Mouse (Mus musculus) embryonic facial prominence, embryonic 14.5 days (tissue): Measurements from ENCODE around the gene Bad. TPM values are rescaled to one million over a fixed set of nuclear protein-coding genes. Genes with fewer than 3 reads are reported as not detected.

Experiments used
- ATAC-seq: fragments of 200-750 bp; cut with Nextera tagmentation; 2 replicates; pipeline ENCODE4 v1.8.0; 2017; ENCODE audit warnings: low read depth, moderate number of reproducible peaks, moderate TSS enrichment
- DNase-seq: peaks from one replicate; pipeline ENCODE4 v3.0.0-alpha.2; 2015; ENCODE audit warnings: low spot score
- H3K27ac ChIP-seq: fragments of 300-500 bp; sonication (generic); replicated peaks from 2 replicates; pipeline ENCODE4 v1.5.1; 2014; ENCODE audit warnings: low read depth, mild to moderate bottlenecking, low read length, moderate library complexity
- H3K27me3 ChIP-seq: fragments of 300-500 bp; sonication (generic); replicated peaks from 2 replicates; pipeline ENCODE4 v1.6.1; 2014; ENCODE audit warnings: low read length; ENCODE audit not compliant: control insufficient read depth, insufficient read depth
- H3K36me3 ChIP-seq: fragments of 300-500 bp; sonication (generic); 2 replicates; pipeline ENCODE4 v1.6.1; 2014; ENCODE audit warnings: low read length, mixed read lengths; ENCODE audit not compliant: control insufficient read depth, insufficient read depth
- H3K4me1 ChIP-seq: fragments of 300-500 bp; sonication (generic); 2 replicates; pipeline ENCODE4 v1.6.1; 2014; ENCODE audit warnings: antibody characterized with exemption, low read length; ENCODE audit not compliant: control insufficient read depth, insufficient read depth
- H3K4me2 ChIP-seq: fragments of 300-500 bp; sonication (generic); 2 replicates; pipeline ENCODE4 v1.6.1; 2014; ENCODE audit warnings: low read depth, mild to moderate bottlenecking, low read length, moderate library complexity, mixed read lengths
- H3K4me3 ChIP-seq: fragments of 300-500 bp; sonication (generic); 2 replicates; pipeline ENCODE4 v1.5.1; 2014; ENCODE audit warnings: low read depth, mild to moderate bottlenecking, low read length
- H3K9ac ChIP-seq: fragments of 300-500 bp; sonication (generic); 2 replicates; pipeline ENCODE4 v1.6.1; 2014; ENCODE audit warnings: low read depth, mild to moderate bottlenecking, low read length, moderate library complexity, mixed read lengths
- H3K9me3 ChIP-seq: fragments of 300-500 bp; sonication (generic); 2 replicates; pipeline ENCODE4 v1.6.1; 2016; ENCODE audit warnings: low read length; ENCODE audit not compliant: control insufficient read depth
- WGBS: fragments of 180-500 bp; shearing (Covaris S2); extraction: QIAGEN DNeasy Blood & Tissue Kit; methylation state at CpG from one replicate; pipeline ENCODE4 v1.1.7; 2014; 5-methylcytosine and 5-hydroxymethylcytosine counted together
- polyA plus RNA-seq: library from polyadenylated mRNA; unstranded; fragments of >200 nt; fragmentation: Nextera tagmentation; extraction: Ambion mirVana; gene quantifications from 2 replicates; pipeline ENCODE4 v1.2.1, GENCODE M21; 2014

Bad gene
- polyA plus RNA-seq, 1 experiment from 2014 or later: 70.7 TPM

DNA sequence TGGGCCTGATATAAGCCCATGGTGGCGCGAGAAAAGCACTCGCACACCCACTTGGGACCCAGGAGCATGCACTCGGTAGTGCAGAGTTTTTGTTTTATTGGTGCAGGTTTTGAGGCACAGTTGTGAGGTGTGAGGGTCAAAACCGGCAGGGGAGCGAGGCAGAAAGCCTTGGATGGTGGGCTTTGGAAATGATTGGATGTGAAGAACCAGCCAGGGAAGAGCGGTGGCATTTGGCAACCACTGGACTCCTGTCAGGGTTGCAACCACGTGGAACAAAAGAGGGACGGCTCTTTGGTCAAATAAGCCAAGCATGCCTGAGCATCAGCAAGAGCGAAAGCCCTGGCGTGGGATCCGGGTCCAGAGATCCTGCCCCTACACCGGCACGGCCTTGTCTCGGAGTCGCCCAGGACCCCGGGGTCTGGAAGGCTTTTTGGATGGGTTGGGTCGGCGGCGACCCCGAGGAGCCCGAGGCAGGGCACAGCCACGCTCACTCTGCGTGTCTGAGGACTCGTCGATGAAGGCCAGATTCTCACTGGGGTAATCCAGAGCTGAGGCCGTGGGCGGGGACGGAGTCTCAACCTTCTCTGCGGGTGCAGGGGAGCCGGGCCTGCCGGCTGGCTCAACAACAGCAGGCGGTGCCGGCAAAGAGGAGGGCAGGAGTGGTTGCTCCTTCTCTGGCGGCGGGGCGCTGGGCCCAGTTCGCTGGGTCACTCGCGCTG lies 15.9 kb upstream of the Bad start:
- DNase-seq (no peak), ATAC-seq (no peak)
- H3K36me3 ChIP-seq: no peaks in the 10 kb centered on the region
- H3K9ac ChIP-seq: 0 out of 2 replicates have a peak overlapping the region, but pooled peaks have one; percentile 53
- 15% methylated on average over 28 of the region's 40 CpGs for WGBS
- peaks cover 4% of the 10 kb centered on the region for H3K4me1 ChIP-seq
- no peak overlapping the region; the same call in 1 of the 2 replicates for H3K27ac ChIP-seq
- peak overlapping the region; percentile 46 for H3K4me2 ChIP-seq
- peak overlapping the region; percentile 29 for H3K4me3 ChIP-seq
- peaks cover 75% of the 10 kb centered on the region for H3K27me3 ChIP-seq
- no peaks in the 10 kb centered on the region for H3K9me3 ChIP-seq

DNA sequence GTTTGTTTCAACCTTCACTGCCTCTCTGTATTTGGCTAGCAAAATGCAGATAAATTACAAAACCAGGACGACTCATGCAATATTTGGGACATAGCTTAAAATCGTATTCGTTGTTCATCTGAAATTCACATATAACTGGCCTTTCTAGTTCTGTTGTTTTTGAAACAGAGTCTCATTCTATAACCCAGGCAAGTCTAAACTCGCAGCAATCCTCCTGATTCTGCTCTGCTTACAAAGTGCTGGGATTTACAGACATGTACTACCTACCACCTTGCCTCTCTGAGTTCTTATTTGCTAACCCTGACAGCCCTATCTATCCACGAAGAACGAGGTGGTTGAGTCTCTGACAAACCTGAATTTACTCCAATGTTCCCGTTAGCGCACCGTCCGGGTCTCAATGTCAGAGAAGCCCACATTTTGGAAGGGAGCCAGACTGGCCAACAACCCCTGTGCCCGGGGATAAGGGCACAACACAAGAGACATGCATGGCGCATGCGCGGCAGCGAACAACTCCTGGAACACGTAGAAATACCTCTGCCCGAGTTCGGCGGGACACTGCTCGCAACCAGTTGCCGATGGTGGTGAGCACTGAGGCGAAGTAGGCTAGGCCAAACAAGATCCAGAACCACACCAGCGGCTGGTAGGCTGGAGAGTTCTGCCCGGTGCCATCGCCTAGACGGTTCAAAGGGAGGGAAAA lies 15.0 kb upstream of the Bad start:
- 8% methylated on average over 26 of the region's 26 CpGs for WGBS
- peak overlapping the region; percentile 21; the same call in 1 of the 2 replicates for H3K27ac ChIP-seq
- no peaks in the 10 kb centered on the region for H3K9me3 ChIP-seq
- peaks cover 2% of the 10 kb centered on the region; the same call in 1 of the 2 replicates for H3K4me1 ChIP-seq
- peak overlapping the region; percentile 47 for H3K4me2 ChIP-seq
- peak overlapping the region; percentile 24 for H3K4me3 ChIP-seq
- H3K9ac ChIP-seq: peak overlapping the region; percentile 41
- no peaks in the 10 kb centered on the region for H3K36me3 ChIP-seq
- ATAC-seq: no peak
- peak; percentile 59 for DNase-seq
- peaks cover 83% of the 10 kb centered on the region for H3K27me3 ChIP-seq

DNA sequence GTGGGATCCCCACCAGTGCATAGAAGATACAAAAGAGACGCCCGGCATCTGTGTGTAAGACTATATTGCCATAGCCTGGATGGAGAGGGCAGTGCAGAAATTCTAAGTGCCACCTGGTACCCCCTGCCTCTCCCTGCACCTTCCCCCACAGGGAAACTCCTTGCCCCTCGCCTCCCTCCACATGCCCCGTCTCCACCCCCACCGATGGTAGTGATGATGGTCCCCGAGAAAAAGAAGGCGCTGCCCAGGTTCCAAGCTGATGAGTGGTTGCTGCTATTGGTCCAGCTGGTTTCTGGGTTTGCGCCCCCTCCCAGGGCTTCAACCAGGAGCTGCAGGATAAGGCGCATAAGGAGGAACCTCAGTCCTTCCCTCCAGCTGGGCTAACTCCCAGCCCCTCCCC lies 13.6 kb upstream of the Bad start:
- ATAC-seq (no peak), DNase-seq (no peak)
- H3K36me3 ChIP-seq: no peaks in the 10 kb centered on the region
- peaks cover 2% of the 10 kb centered on the region; the same call in 1 of the 2 replicates for H3K4me1 ChIP-seq
- H3K9ac ChIP-seq: no peak overlapping the region
- peak overlapping the region; percentile 47; the same call in 1 of the 2 replicates for H3K4me2 ChIP-seq
- 17% methylated on average over 7 of the region's 9 CpGs for WGBS
- peaks cover 93% of the 10 kb centered on the region for H3K27me3 ChIP-seq
- H3K9me3 ChIP-seq: no peaks in the 10 kb centered on the region
- H3K4me3 ChIP-seq: peak overlapping the region; percentile 24; the same call in 1 of the 2 replicates
- no peak overlapping the region for H3K27ac ChIP-seq

DNA sequence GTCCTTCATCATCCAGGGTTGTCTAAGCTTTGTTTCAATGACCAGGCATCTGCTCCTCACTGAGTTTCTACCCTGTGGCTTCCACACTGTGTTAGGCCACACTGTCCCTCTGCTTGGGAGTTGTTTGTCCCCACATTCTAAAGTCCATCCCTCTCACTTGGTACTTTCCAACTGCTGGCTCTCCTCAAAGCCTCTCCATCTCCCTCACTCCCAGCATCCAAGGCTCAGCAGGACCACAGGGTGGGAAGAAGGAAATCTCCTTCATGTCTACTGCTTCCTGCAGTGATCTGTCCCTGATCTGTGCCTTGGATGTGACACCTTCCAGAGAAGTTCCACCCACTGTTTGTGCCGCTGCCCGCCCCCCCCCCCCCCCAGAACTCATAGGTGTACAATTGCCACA lies 10.7 kb upstream of the Bad start:
- H3K27me3 ChIP-seq: peaks cover 93% of the 10 kb centered on the region
- H3K36me3 ChIP-seq: no peaks in the 10 kb centered on the region
- ATAC-seq: no peak
- no peak overlapping the region for H3K9ac ChIP-seq
- H3K4me2 ChIP-seq: no peak overlapping the region
- no peak overlapping the region for H3K4me3 ChIP-seq
- no peak overlapping the region for H3K27ac ChIP-seq
- no peaks in the 10 kb centered on the region for H3K9me3 ChIP-seq
- 0% methylated on average over 1 of the region's 2 CpGs for WGBS
- DNase-seq: no peak
- peaks cover 6% of the 10 kb centered on the region; the same call in 1 of the 2 replicates for H3K4me1 ChIP-seq

DNA sequence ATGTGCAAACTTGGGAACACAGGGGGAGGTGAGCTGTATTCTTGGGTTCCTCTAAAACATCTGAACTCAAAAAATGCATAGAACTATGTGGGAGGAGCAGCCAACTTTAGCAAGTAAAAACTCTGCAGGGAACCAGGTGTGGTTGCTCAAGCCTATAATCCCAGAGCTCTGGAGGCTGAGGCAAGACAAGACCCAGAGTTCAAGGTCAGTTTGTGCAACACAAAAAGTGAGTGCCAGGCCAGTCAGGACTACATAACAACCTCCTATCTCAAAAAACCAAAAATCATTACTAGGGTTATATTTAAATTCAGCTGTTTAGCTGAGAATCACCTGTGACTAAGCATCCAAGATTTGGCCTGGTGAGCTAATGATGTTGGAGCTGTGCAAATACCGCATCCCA lies 9.6 kb upstream of the Bad start:
- ATAC-seq (no peak), DNase-seq (no peak)
- H3K27me3 ChIP-seq: peaks cover 87% of the 10 kb centered on the region
- H3K9ac ChIP-seq: no peak overlapping the region
- H3K4me2 ChIP-seq: no peak overlapping the region
- no peaks in the 10 kb centered on the region for H3K36me3 ChIP-seq
- peaks cover 6% of the 10 kb centered on the region; the same call in 1 of the 2 replicates for H3K4me1 ChIP-seq
- 64% methylated on average over 1 of the region's 1 CpGs for WGBS
- H3K4me3 ChIP-seq: no peak overlapping the region
- H3K27ac ChIP-seq: no peak overlapping the region
- no peaks in the 10 kb centered on the region for H3K9me3 ChIP-seq

DNA sequence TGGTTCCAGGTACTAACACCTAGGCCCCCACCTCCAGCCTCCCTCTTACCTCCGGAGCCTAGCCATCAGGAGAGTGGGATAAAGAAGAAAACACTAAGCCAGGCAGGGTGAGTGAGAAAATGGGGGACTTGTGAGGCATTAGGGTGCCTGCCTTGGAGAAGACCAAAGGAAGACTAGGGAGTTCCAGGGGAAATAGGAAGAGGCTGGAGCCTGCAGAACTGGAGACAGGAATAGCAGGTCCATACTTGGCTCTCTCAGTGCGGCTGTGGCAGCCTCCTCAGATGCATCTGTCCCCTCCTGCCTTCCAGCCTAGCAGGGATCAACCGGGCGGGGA lies 8.6 kb upstream of the Bad start:
- WGBS: 24% methylated on average over 4 of the region's 4 CpGs
- no peaks in the 10 kb centered on the region for H3K9me3 ChIP-seq
- no peak overlapping the region for H3K9ac ChIP-seq
- peak overlapping the region; percentile 37 for H3K4me3 ChIP-seq
- H3K4me1 ChIP-seq: peaks cover 6% of the 10 kb centered on the region; the same call in 1 of the 2 replicates
- no peak overlapping the region for H3K27ac ChIP-seq
- peaks cover 76% of the 10 kb centered on the region for H3K27me3 ChIP-seq
- H3K4me2 ChIP-seq: peak overlapping the region; percentile 61
- DNase-seq (no peak), ATAC-seq (no peak)
- no peaks in the 10 kb centered on the region for H3K36me3 ChIP-seq

DNA sequence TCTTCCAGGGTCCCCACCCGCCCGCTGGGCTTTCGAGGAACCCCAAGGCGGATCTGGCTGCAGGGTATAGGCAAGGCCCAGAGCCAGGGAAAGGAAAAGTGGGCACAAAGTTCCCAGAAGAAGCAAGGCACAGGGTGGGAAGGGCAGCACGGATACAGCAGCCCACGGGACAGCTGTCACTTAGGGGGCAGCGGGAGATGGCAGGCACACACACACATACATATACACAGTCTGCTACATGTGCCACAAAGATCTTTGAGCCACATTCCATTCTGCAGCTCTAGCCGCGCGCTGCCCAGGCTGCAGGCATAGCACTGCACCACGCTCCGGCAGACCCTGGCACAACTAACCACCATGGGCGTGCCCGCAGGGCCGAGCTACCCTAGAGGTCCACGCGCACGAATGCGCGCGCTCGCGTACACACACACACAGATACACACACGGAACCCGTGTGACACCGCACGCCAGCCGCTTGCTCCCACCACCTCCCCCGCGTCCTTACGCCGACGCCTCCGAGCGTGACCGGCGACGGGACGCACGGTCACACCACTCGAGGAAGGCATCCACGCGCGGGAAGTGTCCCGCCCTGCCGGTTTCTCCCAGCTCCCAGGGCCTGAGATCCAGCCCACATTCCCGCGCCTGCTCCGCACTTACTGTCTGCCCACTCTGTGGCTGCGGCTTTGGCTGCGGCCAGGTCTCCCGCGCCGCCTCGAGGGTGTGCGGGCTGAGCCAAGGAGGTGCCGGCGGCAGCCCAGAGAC lies 8.0 kb upstream of the Bad start:
- H3K4me3 ChIP-seq: peak overlapping the region; percentile 37
- ATAC-seq: peak; percentile 70
- peak overlapping the region; percentile 61 for H3K4me2 ChIP-seq
- no peak overlapping the region for H3K27ac ChIP-seq
- H3K9me3 ChIP-seq: no peaks in the 10 kb centered on the region
- peaks cover 6% of the 10 kb centered on the region; the same call in 1 of the 2 replicates for H3K4me1 ChIP-seq
- 4% methylated on average over 39 of the region's 58 CpGs for WGBS
- peak; percentile 39 for DNase-seq
- H3K9ac ChIP-seq: peak overlapping the region; percentile 52
- H3K36me3 ChIP-seq: no peaks in the 10 kb centered on the region
- H3K27me3 ChIP-seq: peaks cover 72% of the 10 kb centered on the region

DNA sequence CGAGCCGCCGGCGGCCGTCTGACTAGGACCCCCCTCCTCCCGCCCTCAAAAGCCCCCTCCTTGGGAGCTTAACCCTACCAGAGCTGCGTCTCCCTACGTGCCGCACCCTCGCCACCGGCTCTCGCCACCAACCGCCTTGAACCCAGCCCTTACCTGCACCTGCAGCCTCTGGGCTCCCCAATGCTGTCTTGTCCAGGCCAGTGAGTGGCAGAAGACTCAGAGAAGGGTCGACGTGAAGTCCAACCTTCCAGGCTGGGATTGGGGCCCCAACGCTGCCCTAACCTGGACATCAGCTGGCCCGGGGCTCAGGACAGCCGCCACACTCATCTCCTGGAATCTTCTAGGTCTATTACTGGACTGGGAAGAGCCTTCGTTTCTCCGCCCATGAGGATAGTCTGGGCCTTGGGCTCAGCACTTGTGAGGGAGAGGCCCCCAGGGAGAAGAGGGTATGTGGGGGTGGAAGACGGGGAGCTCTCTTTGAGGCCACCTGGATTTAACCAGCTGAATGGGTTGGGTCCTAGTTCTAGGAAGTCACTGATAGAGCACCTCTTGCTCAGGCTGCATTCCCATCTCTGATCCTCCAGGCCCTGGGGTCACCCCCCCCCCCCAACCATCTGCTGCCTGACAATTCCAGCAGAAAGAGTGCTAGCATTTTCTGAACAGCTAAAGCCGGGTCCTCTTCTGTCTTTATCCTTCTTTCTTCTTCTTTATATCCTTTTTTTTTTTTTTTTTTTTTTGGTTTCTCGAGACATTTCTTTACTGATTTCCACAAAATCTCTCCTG lies 7.3 kb upstream of the Bad start, which contains the start of gene Kcnk4:
Gene Kcnk4 (minus strand): TSS at position 321 of the 783 bp plus-strand sequence.
- H3K27ac ChIP-seq: no peak within 1 kb of the TSS
- 11% methylated on average over 17 of the region's 23 CpGs for WGBS
- H3K4me3 ChIP-seq: peak within 1 kb of the TSS; percentile 37
- peak within 1 kb of the TSS; percentile 61 for H3K4me2 ChIP-seq
- peaks cover 64% of the 10 kb centered on the region for H3K27me3 ChIP-seq
- no peaks in the 10 kb centered on the region for H3K36me3 ChIP-seq
- H3K4me1 ChIP-seq: peaks cover 6% of the 10 kb centered on the region; the same call in 1 of the 2 replicates
- peak within 1 kb of the TSS; percentile 52 for H3K9ac ChIP-seq
- H3K9me3 ChIP-seq: no peaks in the 10 kb centered on the region
- no peak for DNase-seq
- no peak for ATAC-seq
